ENCODE assay signal across 10 mouse cellular contexts in genomic region chr11:120002041-120002440, GRCm38 (mm10).
"Had no signal": no experiment of that assay in that cellular context is flagged by ENCODE, and none has a peak within 500 bp of the region (broad histone marks: within the 10 kb centered on the region; RNA-seq: fewer than 3 reads in every experiment).

No protein-coding gene starts in this region.

- H3K9ac ChIP-seq: limb, embryonic 15.5 days; liver, embryonic 12.5 days; lung, embryonic 14.5 days; neural tube, embryonic 15.5 days had no signal

- H3K4me2 ChIP-seq: limb, embryonic 15.5 days; liver, embryonic 12.5 days; lung, embryonic 14.5 days; neural tube, embryonic 15.5 days had no signal

- H3K27me3 ChIP-seq: limb, embryonic 15.5 days; liver, embryonic 12.5 days; neural tube, embryonic 15.5 days had no signal

- H3K9me3 ChIP-seq: limb, embryonic 15.5 days; liver, embryonic 12.5 days; midbrain, embryonic 10.5 days; neural tube, embryonic 15.5 days had no signal

- H3K4me1 ChIP-seq: liver, embryonic 12.5 days; midbrain, embryonic 10.5 days had no signal

- DNase-seq: kidney, postnatal 25 days; lung, embryonic 14.5 days; lung, postnatal 10 days; lung, postnatal 4 days; midbrain, embryonic 14.5 days had no signal

- H3K4me3 ChIP-seq: limb, embryonic 15.5 days; liver, embryonic 12.5 days; midbrain, embryonic 10.5 days; neural tube, embryonic 15.5 days had no signal

- ATAC-seq: liver, embryonic 12.5 days had no signal

- H3K27ac ChIP-seq: limb, embryonic 15.5 days; liver, embryonic 12.5 days; midbrain, embryonic 10.5 days; neural tube, embryonic 15.5 days; stomach, postnatal 0 days had no signal
